Mouse (Mus musculus) myocyte (in vitro differentiated cells): ENCODE measurements around the gene Sergef. TPM values are rescaled to one million over a fixed set of nuclear protein-coding genes. Genes with fewer than 3 reads are reported as not detected.

Experiments
- H3K27me3 ChIP-seq: one replicate; pipeline ENCODE4 v1.6.1; 2011; ENCODE audit not compliant: control insufficient read depth, insufficient read depth, insufficient read length
- H3K36me3 ChIP-seq: one replicate; pipeline ENCODE4 v1.6.1; 2011; ENCODE audit not compliant: control insufficient read depth, insufficient read depth
- H3K4me2 ChIP-seq: one replicate; pipeline ENCODE4 v1.6.1; 2011; ENCODE audit warnings: low read depth, control low read depth
- H3K4me3 ChIP-seq: one replicate; pipeline ENCODE4 v1.5.1; 2011; ENCODE audit warnings: mild to moderate bottlenecking, control low read depth, moderate library complexity
- H3K79me2 ChIP-seq: one replicate; pipeline ENCODE4 v1.6.1; 2011; ENCODE audit not compliant: control insufficient read depth, insufficient read depth
- H3ac ChIP-seq: one replicate; pipeline ENCODE4 v1.6.1; 2011; ENCODE audit not compliant: control insufficient read depth, insufficient read length
- CEBPB ChIP-seq: IDR thresholded peaks from 2 replicates; pipeline ENCODE4 v1.6.1; 2011; ENCODE audit warnings: mild to moderate bottlenecking, moderate library complexity; ENCODE audit not compliant: poor library complexity, insufficient read depth, severe bottlenecking
- E2F4 ChIP-seq: IDR thresholded peaks from one replicate; pipeline ENCODE4 v1.6.1; 2011; ENCODE audit warnings: mild to moderate bottlenecking, control low read depth, moderate library complexity; ENCODE audit not compliant: insufficient read depth
- MAX ChIP-seq: IDR thresholded peaks from one replicate; pipeline ENCODE4 v1.6.1; 2011; ENCODE audit warnings: low read depth, mild to moderate bottlenecking, control low read depth
- MYOD1 ChIP-seq, 3 experiments: IDR thresholded peaks; one replicate each; pipeline ENCODE4 v1.6.1; 2011; ENCODE audit warnings: control low read depth in 2 of 3, low read depth in 2 of 3, mild to moderate bottlenecking in 2 of 3, moderate library complexity in 1 of 3; ENCODE audit not compliant: insufficient read length in 2 of 3, control insufficient read depth in 1 of 3
- MYOG ChIP-seq, 3 experiments: IDR thresholded peaks; one replicate each; pipeline ENCODE4 v1.6.1; 2011; ENCODE audit warnings: control low read depth in 2 of 3, low read depth in 2 of 3, mild to moderate bottlenecking in 2 of 3; ENCODE audit not compliant: insufficient read length in 2 of 3, control insufficient read depth in 1 of 3, insufficient read depth in 1 of 3
- POLR2A ChIP-seq: IDR thresholded peaks from one replicate; pipeline ENCODE4 v1.6.1; 2011; ENCODE audit warnings: low read depth, mild to moderate bottlenecking, control low read depth, moderate library complexity; ENCODE audit not compliant: insufficient read length
- POLR2AphosphoS2 ChIP-seq: IDR thresholded peaks from one replicate; pipeline ENCODE4 v1.6.1; 2011; ENCODE audit warnings: low read depth, control low read depth; ENCODE audit not compliant: insufficient read length
- REST ChIP-seq: IDR thresholded peaks from one replicate; pipeline ENCODE4 v1.6.1; 2011; ENCODE audit warnings: mild to moderate bottlenecking, control low read depth, moderate library complexity; ENCODE audit not compliant: insufficient read depth, insufficient read length
- SRF ChIP-seq: IDR thresholded peaks from one replicate; pipeline ENCODE4 v1.6.1; 2011; ENCODE audit warnings: low read depth; ENCODE audit not compliant: control insufficient read depth, insufficient read length
- TCF12 ChIP-seq: IDR thresholded peaks from one replicate; pipeline ENCODE4 v1.6.1; 2011; ENCODE audit warnings: mild to moderate bottlenecking, control low read depth; ENCODE audit not compliant: poor library complexity, insufficient read depth, severe bottlenecking
- TCF3 ChIP-seq: IDR thresholded peaks from one replicate; pipeline ENCODE4 v1.6.1; 2011; ENCODE audit warnings: low read depth, control low read depth; ENCODE audit not compliant: insufficient read length
- USF1 ChIP-seq: IDR thresholded peaks from one replicate; pipeline ENCODE4 v1.6.1; 2011; ENCODE audit warnings: low read depth, mild to moderate bottlenecking, control low read depth, moderate library complexity
- polyA plus RNA-seq: library from polyadenylated mRNA; unstranded; fragments of >200 nt; fragmentation: generic; extraction: Trizol; gene quantifications from one replicate; pipeline ENCODE4 v1.2.1, GENCODE M21; 2012; ENCODE audit warnings: missing spikeins

Gene Sergef
- polyA plus RNA-seq, 1 experiment: 13.9 TPM

DNA sequence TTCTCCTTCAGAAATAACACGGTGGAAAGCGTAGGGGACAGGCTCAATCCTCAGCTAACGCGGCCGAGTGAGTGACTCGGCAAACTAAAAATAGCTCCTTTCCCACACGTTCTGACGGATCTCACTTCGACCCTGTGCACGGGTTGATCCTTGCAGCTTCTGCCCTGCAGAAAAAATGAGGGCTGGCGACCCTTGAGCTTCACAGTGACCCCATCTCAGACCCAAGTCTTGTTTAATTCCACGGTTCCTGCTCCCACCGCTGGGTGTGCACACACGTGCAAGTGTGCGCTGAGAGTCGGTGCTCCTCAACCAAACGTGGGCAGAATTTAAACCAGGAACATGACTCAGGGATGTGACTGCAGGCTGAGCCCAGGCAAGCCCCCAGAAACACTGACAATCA, 52.1 kb downstream of the Sergef start:
- TF ChIP-seq SRF (no peak), POLR2AphosphoS2 (no peak), TCF12 (no peak), REST (no peak), MYOG (IDR thresholded peaks at IDR 0.05; ENCODE audit: control insufficient read depth in 1 of 3, insufficient read depth in 1 of 3, insufficient read length in 2 of 3, low read depth in 2 of 3) (no peak)
- Histone ChIP-seq H3K4me2 (no peak overlapping the region), H3K79me2 (no peaks in the 10 kb centered on the region), H3ac (no peak overlapping the region), H3K4me3 (no peak overlapping the region), H3K36me3 (peaks cover 3% of the 10 kb centered on the region), H3K27me3 (no peaks in the 10 kb centered on the region)

DNA sequence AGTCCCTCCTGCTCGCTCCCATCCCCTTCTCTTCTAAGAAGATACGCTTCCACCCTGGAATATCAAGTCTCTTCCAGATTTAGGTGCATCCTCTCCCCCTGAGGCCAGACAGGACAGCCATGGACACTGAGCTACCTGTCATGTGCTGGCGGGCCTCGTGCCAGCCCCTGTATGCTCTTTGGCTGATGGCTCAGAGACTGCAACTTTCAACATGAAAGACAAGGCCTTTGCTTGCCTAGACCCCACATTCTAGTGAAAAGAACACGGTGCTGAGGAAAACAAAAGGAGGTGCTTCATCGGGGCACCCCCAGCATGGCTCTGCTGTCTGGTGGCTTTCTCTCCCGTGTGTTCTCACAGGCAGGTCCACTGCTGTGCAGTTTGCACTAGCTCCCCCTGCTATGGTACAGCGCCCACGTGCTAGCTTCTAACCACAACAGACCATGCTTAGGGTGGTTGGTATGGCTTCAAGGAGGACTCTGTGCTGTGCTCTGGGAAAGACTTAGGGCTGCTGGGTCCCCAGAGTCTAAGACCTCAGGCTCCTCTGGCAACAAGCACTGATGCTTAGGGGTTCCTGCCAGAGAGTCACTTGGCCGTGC, 52.9 kb downstream of the Sergef start:
- Histone ChIP-seq H3K4me2 (no peak overlapping the region), H3ac (no peak overlapping the region), H3K27me3 (no peaks in the 10 kb centered on the region), H3K36me3 (peaks cover 3% of the 10 kb centered on the region), H3K4me3 (no peak overlapping the region), H3K79me2 (no peaks in the 10 kb centered on the region)
- TF ChIP-seq REST: no peak
- no peak for TF ChIP-seq CEBPB
- TF ChIP-seq E2F4: no peak
- no peak for TF ChIP-seq MYOD1 (IDR thresholded peaks at IDR 0.05; ENCODE audit: control insufficient read depth in 1 of 3, insufficient read length in 2 of 3, low read depth in 2 of 3)
- no peak for TF ChIP-seq TCF3
- no peak for TF ChIP-seq MAX
- TF ChIP-seq MYOG (IDR thresholded peaks at IDR 0.05; ENCODE audit: control insufficient read depth in 1 of 3, insufficient read depth in 1 of 3, insufficient read length in 2 of 3, low read depth in 2 of 3): no peak
- no peak for TF ChIP-seq TCF12
- no peak for TF ChIP-seq POLR2A
- TF ChIP-seq USF1: no peak
- TF ChIP-seq POLR2AphosphoS2: no peak
- TF ChIP-seq SRF: no peak

DNA sequence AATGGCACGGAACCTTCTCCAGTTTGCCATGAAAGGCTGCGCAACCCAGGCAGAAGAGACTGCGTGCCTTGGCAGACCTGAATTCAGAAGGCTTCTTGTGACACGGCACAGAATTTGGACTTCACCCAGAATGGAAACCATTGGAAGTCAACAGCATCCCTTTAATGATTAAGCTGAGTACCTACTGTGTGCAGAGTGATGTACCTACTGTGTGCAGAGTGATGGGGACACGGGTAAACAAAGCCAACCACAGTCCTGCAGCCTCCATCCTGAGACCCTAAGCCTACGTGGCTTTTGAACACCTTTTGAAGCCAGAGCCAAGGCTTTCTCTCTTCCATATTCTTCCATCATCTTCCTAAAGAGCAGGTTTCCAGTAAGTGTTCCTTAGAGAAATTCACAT, 56.9 kb downstream of the Sergef start:
- Histone ChIP-seq H3K27me3 (no peaks in the 10 kb centered on the region), H3K79me2 (no peaks in the 10 kb centered on the region)
- TF ChIP-seq SRF (no peak), USF1 (no peak), POLR2AphosphoS2 (no peak), E2F4 (no peak), TCF3 (no peak), MYOG (IDR thresholded peaks at IDR 0.05; ENCODE audit: control insufficient read depth in 1 of 3, insufficient read depth in 1 of 3, insufficient read length in 2 of 3, low read depth in 2 of 3) (no peak)

DNA sequence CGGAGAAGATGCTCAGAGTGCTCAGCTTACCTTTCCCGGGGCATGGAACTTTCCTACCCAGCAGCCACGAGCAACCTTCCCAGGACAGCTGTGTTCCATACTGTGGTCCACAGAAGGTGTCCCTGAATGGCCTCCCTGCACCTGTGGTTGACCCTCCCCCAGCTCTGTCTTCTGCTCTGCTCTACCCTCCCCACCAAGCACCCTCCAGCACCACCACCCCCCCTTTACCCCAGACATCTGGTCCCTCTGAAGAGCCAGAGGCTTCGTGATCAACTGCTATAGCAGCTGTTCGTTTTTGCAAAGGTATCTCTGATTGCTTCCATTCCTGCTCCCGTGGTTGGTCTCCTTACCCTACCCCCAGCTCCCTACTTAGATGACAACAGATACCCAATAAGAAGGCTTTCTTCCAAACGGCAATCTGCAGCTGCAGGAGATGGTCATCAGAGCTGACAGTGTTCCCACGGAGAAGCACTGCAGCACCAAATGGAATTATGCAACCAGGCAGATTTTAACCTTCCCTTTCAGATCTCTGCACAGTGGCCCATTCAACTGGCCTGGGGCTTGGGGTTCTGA, 58.2 kb downstream of the Sergef start:
- no peaks in the 10 kb centered on the region for H3K79me2 ChIP-seq
- H3K4me3 ChIP-seq: no peak overlapping the region

More for the DNA sequence above, 56.9 kb downstream of the Sergef start:
- Histone ChIP-seq H3K4me3 (no peak overlapping the region), H3K4me2 (no peak overlapping the region), H3K36me3 (no peaks in the 10 kb centered on the region), H3ac (no peak overlapping the region)

GRCm38 (mm10) chr7:46578091-46578490, 61.5 kb downstream of the Sergef start:
- no peak for TF ChIP-seq E2F4
- no peak for TF ChIP-seq TCF12
- TF ChIP-seq MYOG (IDR thresholded peaks at IDR 0.05; ENCODE audit: control insufficient read depth in 1 of 3, insufficient read depth in 1 of 3, insufficient read length in 2 of 3, low read depth in 2 of 3): no peak
- no peak for TF ChIP-seq CEBPB
- TF ChIP-seq MYOD1 (IDR thresholded peaks at IDR 0.05; ENCODE audit: control insufficient read depth in 1 of 3, insufficient read length in 2 of 3, low read depth in 2 of 3): no peak
- no peak for TF ChIP-seq REST
- no peak for TF ChIP-seq POLR2A
- no peak for TF ChIP-seq POLR2AphosphoS2
- TF ChIP-seq MAX: no peak
- no peak for TF ChIP-seq USF1
- TF ChIP-seq SRF: no peak
- TF ChIP-seq TCF3: no peak
- Histone ChIP-seq H3K79me2 (no peaks in the 10 kb centered on the region), H3K4me3 (no peak overlapping the region), H3K4me2 (no peak overlapping the region), H3ac (no peak overlapping the region), H3K36me3 (no peaks in the 10 kb centered on the region), H3K27me3 (no peaks in the 10 kb centered on the region)

More for the DNA sequence above, 58.2 kb downstream of the Sergef start:
- TF ChIP-seq SRF (no peak), MYOG (IDR thresholded peaks at IDR 0.05; ENCODE audit: control insufficient read depth in 1 of 3, insufficient read depth in 1 of 3, insufficient read length in 2 of 3, low read depth in 2 of 3) (peak in 1 of 3 experiments; percentile 4), REST (no peak)
- H3ac ChIP-seq: no peak overlapping the region
- no peak overlapping the region for H3K4me2 ChIP-seq
- H3K27me3 ChIP-seq: no peaks in the 10 kb centered on the region
- H3K36me3 ChIP-seq: no peaks in the 10 kb centered on the region
